ENCODE assay signal across 8 mouse cellular contexts in the genomic region with DNA sequence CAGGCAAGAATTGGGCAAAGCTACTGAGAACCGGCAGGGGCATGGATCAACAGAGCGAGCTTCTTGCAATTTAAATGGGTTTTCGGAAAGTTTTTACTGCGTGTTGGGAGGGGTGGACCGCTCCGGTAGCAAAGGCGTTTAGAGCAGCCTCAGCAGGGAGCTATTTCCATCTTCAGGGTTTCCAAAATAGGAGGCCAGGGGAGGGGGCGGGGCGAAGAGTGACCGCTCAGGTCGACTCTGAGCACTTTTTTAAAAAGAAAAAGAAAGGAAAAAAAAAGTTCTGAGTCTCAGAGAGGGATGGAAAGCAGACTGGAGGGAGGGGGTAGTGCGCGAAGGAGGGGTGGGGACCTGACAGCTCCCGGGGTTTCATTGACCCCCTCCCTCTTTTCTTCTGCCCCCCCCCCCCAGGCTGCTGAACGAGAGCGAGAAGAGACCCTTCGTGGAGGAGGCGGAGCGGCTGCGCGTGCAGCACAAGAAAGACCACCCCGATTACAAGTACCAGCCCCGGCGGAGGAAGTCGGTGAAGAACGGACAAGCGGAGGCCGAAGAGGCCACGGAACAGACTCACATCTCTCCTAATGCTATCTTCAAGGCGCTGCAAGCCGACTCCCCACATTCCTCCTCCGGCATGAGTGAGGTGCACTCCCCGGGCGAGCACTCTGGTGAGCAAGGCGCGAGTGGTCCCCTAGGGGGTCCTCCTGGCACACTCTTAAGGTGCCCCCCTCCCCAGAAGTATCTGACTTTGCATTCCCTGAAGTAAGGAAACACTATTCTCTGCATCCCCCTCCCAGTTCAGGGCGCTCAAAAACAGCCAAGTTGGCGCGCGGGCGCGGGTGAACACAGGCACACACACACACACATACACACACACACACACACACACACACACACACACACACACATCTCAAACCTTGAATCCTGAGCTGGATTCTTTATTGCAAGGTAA. TPM values are rescaled to one million over a fixed set of nuclear protein-coding genes. Genes with fewer than 3 reads are reported as not detected.
DNase-seq lines count a peak whose midpoint lies in the region; ATAC-seq and TF ChIP-seq lines count a peak whose summit lies in the region.

No protein-coding gene starts in this region.

- under 1% methylated on average over 40 of the region's 42 CpGs for WGBS in kidney, embryonic 14.5 days
- under 1% methylated on average over 41 of the region's 42 CpGs for WGBS in forebrain, embryonic 13.5 days
- 0% methylated on average over 40 of the region's 42 CpGs for WGBS in limb, embryonic 14.5 days
- WGBS in stomach, embryonic 14.5 days: under 1% methylated on average over 40 of the region's 42 CpGs

- H3K36me3 ChIP-seq in kidney, embryonic 14.5 days (ENCODE audit: control insufficient read depth, insufficient read depth, low read length): no peaks in the 10 kb centered on the region
- peaks cover 17% of the 10 kb centered on the region for H3K36me3 ChIP-seq in forebrain, embryonic 13.5 days (ENCODE audit: poor library complexity, severe bottlenecking)
- H3K36me3 ChIP-seq in limb, embryonic 14.5 days (ENCODE audit: control insufficient read depth, insufficient read depth, low read length): peaks cover 23% of the 10 kb centered on the region
- no peaks in the 10 kb centered on the region; the same call in 1 of the 2 replicates for H3K36me3 ChIP-seq in stomach, embryonic 14.5 days (ENCODE audit: control insufficient read depth, insufficient read depth, low read length)

- peaks cover 16% of the 10 kb centered on the region for H3K27me3 ChIP-seq in kidney, embryonic 14.5 days (ENCODE audit: control insufficient read depth, insufficient read depth, low read length)
- peaks cover 5% of the 10 kb centered on the region; the same call in 1 of the 2 replicates for H3K27me3 ChIP-seq in forebrain, embryonic 13.5 days
- 0 out of 2 replicates have a peak, but pooled peaks cover 5% of the 10 kb centered on the region for H3K27me3 ChIP-seq in limb, embryonic 14.5 days (ENCODE audit: control insufficient read depth, insufficient read depth, low read length)
- H3K27me3 ChIP-seq in stomach, embryonic 14.5 days (ENCODE audit: control insufficient read depth, insufficient read depth, low read length): 0 out of 2 replicates have a peak, but pooled peaks cover 3% of the 10 kb centered on the region

- peak overlapping the region; percentile 89 for H3K4me2 ChIP-seq in kidney, embryonic 14.5 days (replicated peaks; ENCODE audit: low read depth, low read length)
- peak overlapping the region; percentile 96 for H3K4me2 ChIP-seq in forebrain, embryonic 13.5 days
- peak overlapping the region; percentile 93 for H3K4me2 ChIP-seq in limb, embryonic 14.5 days (replicated peaks; ENCODE audit: low read depth, low read length, severe bottlenecking)
- peak overlapping the region; percentile 89 for H3K4me2 ChIP-seq in stomach, embryonic 14.5 days (replicated peaks; ENCODE audit: low read depth, low read length)

- H3K9ac ChIP-seq in kidney, embryonic 14.5 days (ENCODE audit: low read depth, low read length): peak overlapping the region; percentile 80
- peak overlapping the region; percentile 94 for H3K9ac ChIP-seq in forebrain, embryonic 13.5 days
- peak overlapping the region; percentile 77 for H3K9ac ChIP-seq in limb, embryonic 14.5 days (ENCODE audit: low read depth, low read length, severe bottlenecking)
- peak overlapping the region; percentile 72 for H3K9ac ChIP-seq in stomach, embryonic 14.5 days (replicated peaks; ENCODE audit: low read depth, low read length)

- peak overlapping the region; percentile 71 for H3K4me3 ChIP-seq in kidney, embryonic 14.5 days (ENCODE audit: low read length)
- H3K4me3 ChIP-seq in forebrain, embryonic 13.5 days: peak overlapping the region; percentile 89
- H3K4me3 ChIP-seq in limb, embryonic 14.5 days (replicated peaks; ENCODE audit: low read length): peak overlapping the region; percentile 79
- peak overlapping the region; percentile 84 for H3K4me3 ChIP-seq in stomach, embryonic 14.5 days (ENCODE audit: low read depth, low read length)

- no peak for TF ChIP-seq POLR2A in limb, embryonic 14.5 days (IDR thresholded peaks at IDR 0.05; ENCODE audit: borderline replicate concordance, extremely low read depth, insufficient read depth, insufficient read length)

- H3K9me3 ChIP-seq in kidney, embryonic 14.5 days (ENCODE audit: control insufficient read depth, low read length): no peaks in the 10 kb centered on the region
- no peaks in the 10 kb centered on the region for H3K9me3 ChIP-seq in forebrain, embryonic 13.5 days (replicated peaks)
- H3K9me3 ChIP-seq in limb, embryonic 14.5 days (ENCODE audit: control insufficient read depth, low read length): no peaks in the 10 kb centered on the region
- no peaks in the 10 kb centered on the region for H3K9me3 ChIP-seq in stomach, embryonic 14.5 days (ENCODE audit: control insufficient read depth, low read depth, low read length)

- H3K4me1 ChIP-seq in kidney, embryonic 14.5 days (ENCODE audit: control insufficient read depth, insufficient read depth, low read length): peaks cover 27% of the 10 kb centered on the region
- peaks cover 64% of the 10 kb centered on the region for H3K4me1 ChIP-seq in forebrain, embryonic 13.5 days
- H3K4me1 ChIP-seq in limb, embryonic 14.5 days (ENCODE audit: control insufficient read depth, insufficient read depth, low read length): peaks cover 20% of the 10 kb centered on the region
- H3K4me1 ChIP-seq in stomach, embryonic 14.5 days (ENCODE audit: control insufficient read depth, insufficient read depth, low read length): peaks cover 14% of the 10 kb centered on the region; the same call in 1 of the 2 replicates

- ATAC-seq in kidney, embryonic 14.5 days (ENCODE audit: low FRiP score, low TSS enrichment): no peak; the same call in 1 of the 2 replicates
- no peak for ATAC-seq in forebrain, embryonic 13.5 days
- ATAC-seq in limb, embryonic 14.5 days (ENCODE audit: low FRiP score, low read depth): no peak
- ATAC-seq in stomach, embryonic 14.5 days (ENCODE audit: insufficient number of reproducible peaks, insufficient read depth, low FRiP score, low read depth): 0 out of 2 replicates have a peak, but pooled peaks have one; percentile 7

- peak overlapping the region; percentile 86; the same call in 1 of the 2 replicates for H3K27ac ChIP-seq in kidney, embryonic 14.5 days (ENCODE audit: low read depth, low read length)
- H3K27ac ChIP-seq in forebrain, embryonic 13.5 days: peak overlapping the region; percentile 91
- H3K27ac ChIP-seq in limb, embryonic 14.5 days (replicated peaks; ENCODE audit: low read depth, low read length): peak overlapping the region; percentile 95
- peak overlapping the region; percentile 92; the same call in 1 of the 2 replicates for H3K27ac ChIP-seq in stomach, embryonic 14.5 days (ENCODE audit: low read length)

- no peak for DNase-seq in kidney, postnatal 14 days
- peak; percentile 82 for DNase-seq in Muller cell, postnatal 12 days (ENCODE audit: inconsistent ontology term)
- peak; percentile 58 for DNase-seq in limb, embryonic 14.5 days (ENCODE audit: low spot score)
- DNase-seq in adrenal gland, postnatal 25 days: no peak
- no peak for DNase-seq in gastrocnemius, adult 18-20 months (ENCODE audit: low spot score)

RNA-seq across cellular contexts. Expression of gene Sox9, which starts 1.6 kb away (rescaled TPM):
- 39.3 and 42.4 TPM in 2 replicates for polyA plus RNA-seq in kidney, embryonic 14.5 days (2014; fragmentation: Nextera tagmentation; extraction: Ambion mirVana)
- 94.1 and 97.8 TPM in 2 replicates for polyA plus RNA-seq in forebrain, embryonic 13.5 days (2015; fragmentation: Nextera tagmentation; extraction: Ambion mirVana)
- 70.2 and 110 TPM in 2 replicates for polyA plus RNA-seq in limb, embryonic 14.5 days (2012; rRNA removed)
- polyA plus RNA-seq in limb, embryonic 14.5 days (2014; fragmentation: Nextera tagmentation; extraction: Ambion mirVana): 98.2 and 132 TPM in 2 replicates
- polyA plus RNA-seq in stomach, embryonic 14.5 days (2014; fragmentation: Nextera tagmentation; extraction: Ambion mirVana): 35.2 and 41.2 TPM in 2 replicates
- 0.97 and 1.7 TPM in 2 replicates for total RNA-seq in adrenal gland, postnatal 25 days (2021)
- 1 to 10 TPM; 1.6 to 2.7 TPM for total RNA-seq in gastrocnemius, adult 18-20 months (2021)

Comparison
In these comparisons a context has a peak if more than half of its experiments do, and no peak if none do; other contexts are left out.
1. DNase-seq: peak in Muller cell, postnatal 12 days (single experiment) and limb, embryonic 14.5 days (single experiment); none in kidney, postnatal 14 days (single experiment), adrenal gland, postnatal 25 days (single experiment) and gastrocnemius, adult 18-20 months (single experiment).
2. Peak in every context shown above with its lines, with median percentiles within 50 percentile points of each other: H3K27ac ChIP-seq, H3K4me2 ChIP-seq, H3K4me3 ChIP-seq and H3K9ac ChIP-seq.